Mouse (Mus musculus) liver, adult 2 months (tissue): ENCODE data around the gene Sobp.

Experiments
- CTCF ChIP-seq: fragments of 200-500 bp; IDR thresholded peaks from 2 replicates; pipeline ENCODE4 v1.5.1; 2011; ENCODE audit warnings: low read depth, low read length, control low read depth
- POLR2A ChIP-seq: fragments of 200-500 bp; IDR thresholded peaks from 2 replicates; pipeline ENCODE4 v1.6.1; 2011; ENCODE audit warnings: low read length, control low read depth; ENCODE audit not compliant: insufficient read depth; ENCODE audit errors: extremely low read depth

DNA sequence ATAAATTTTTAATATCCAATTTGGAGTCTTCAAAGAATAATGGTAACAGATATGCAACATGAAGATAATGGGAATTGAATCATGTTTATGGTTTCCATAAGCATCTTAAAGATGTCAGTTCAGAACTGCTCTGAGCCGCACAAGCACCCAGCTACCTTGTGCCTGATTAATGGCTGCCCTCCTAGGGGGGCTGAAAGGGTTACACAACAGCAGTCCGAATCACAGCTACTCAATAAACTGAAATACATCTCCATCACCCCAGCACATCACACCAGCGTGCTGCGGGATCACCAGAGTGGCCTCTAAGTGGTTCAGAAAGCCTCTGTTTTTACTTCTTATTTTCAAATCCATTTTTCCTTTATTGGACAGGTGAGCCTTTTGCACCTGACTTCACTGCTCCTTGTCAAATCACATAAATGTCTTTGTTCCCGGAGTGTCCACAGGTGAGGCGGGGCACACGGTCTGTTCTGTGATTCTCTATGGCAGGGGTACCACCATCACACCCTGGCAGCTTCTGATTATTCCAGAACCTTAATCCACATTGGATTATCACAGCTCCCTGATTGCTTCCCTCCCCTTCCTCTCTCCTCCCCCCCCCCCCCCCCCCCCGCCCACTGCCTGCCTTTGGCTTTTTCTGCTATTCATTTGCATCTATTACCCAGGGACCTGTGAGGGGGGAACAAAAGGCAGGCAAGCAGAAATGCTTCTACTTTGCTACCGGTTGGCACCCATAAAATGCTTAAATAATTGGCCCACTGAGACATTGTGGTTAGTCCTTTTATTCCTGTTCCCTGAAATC, 90.8 kb downstream of the Sobp start:
- TF ChIP-seq CTCF (no peak), POLR2A (no peak)
